Comparison of ENCODE assay signal across 9 mouse cellular contexts in the genomic region with DNA sequence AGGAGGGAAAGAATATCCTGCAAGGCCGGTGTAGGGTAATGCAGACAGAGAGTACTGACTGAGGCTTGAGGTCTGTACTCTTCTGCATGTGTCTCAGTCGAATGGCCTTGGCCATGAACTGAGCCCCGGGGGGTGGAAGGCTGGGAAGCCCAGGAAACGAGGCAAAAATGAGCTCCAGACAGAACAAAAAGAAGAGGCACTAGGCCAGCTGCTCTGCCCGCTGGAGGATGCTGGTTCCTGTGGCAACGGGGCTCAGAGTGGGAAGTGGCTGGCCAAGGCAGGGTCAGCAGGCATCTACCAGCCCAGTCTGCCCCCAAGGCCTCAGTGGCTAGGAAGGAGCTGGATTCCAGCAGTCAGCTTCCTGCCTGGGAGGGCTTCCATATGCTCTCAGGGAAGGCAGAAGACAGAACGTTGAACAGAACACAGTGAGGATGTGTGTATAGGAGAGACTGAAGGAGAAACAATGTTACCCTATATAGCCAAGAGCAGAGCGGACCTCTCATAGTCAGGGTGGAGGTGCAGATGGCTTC.
A peak's percentile ranks its signal among the peaks of the same experiment; 100 is the strongest.
DNase-seq lines count a peak whose midpoint lies in the region; ATAC-seq lines count a peak whose summit lies in the region.
"Had no signal": no experiment of that assay in that cellular context is flagged by ENCODE, and none has a peak within 500 bp of the region (broad histone marks: within the 10 kb centered on the region; RNA-seq: fewer than 3 reads in every experiment).

No protein-coding gene starts in this region.

- no peaks in the 10 kb centered on the region for H3K27me3 ChIP-seq in kidney, embryonic 16.5 days (ENCODE audit: insufficient read depth, low read length)
- no peaks in the 10 kb centered on the region for H3K27me3 ChIP-seq in embryonic facial prominence, embryonic 13.5 days
- H3K27me3 ChIP-seq in midbrain, embryonic 13.5 days = no peaks in the 10 kb centered on the region
- H3K27me3 ChIP-seq: liver, embryonic 15.5 days had no signal

- no peaks in the 10 kb centered on the region for H3K9me3 ChIP-seq in kidney, embryonic 16.5 days (ENCODE audit: low read length)
- H3K9me3 ChIP-seq in embryonic facial prominence, embryonic 13.5 days = no peaks in the 10 kb centered on the region
- H3K9me3 ChIP-seq in midbrain, embryonic 13.5 days = no peaks in the 10 kb centered on the region
- H3K9me3 ChIP-seq: liver, embryonic 15.5 days had no signal

- H3K36me3 ChIP-seq in kidney, embryonic 16.5 days (ENCODE audit: insufficient read depth, low read length) = peaks cover 6% of the 10 kb centered on the region; the same call in 1 of the 2 replicates
- peaks cover 22% of the 10 kb centered on the region for H3K36me3 ChIP-seq in embryonic facial prominence, embryonic 13.5 days
- peaks cover 45% of the 10 kb centered on the region for H3K36me3 ChIP-seq in midbrain, embryonic 13.5 days
- H3K36me3 ChIP-seq: liver, embryonic 15.5 days had no signal

- no peak overlapping the region for H3K4me2 ChIP-seq in kidney, embryonic 16.5 days (replicated peaks; ENCODE audit: low read depth, low read length)
- H3K4me2 ChIP-seq in embryonic facial prominence, embryonic 13.5 days = no peak overlapping the region
- H3K4me2 ChIP-seq in midbrain, embryonic 13.5 days (replicated peaks) = no peak overlapping the region
- H3K4me2 ChIP-seq: liver, embryonic 15.5 days had no signal

- no peak overlapping the region for H3K9ac ChIP-seq in kidney, embryonic 16.5 days (replicated peaks; ENCODE audit: low read length)
- no peak overlapping the region for H3K9ac ChIP-seq in embryonic facial prominence, embryonic 13.5 days
- H3K9ac ChIP-seq in midbrain, embryonic 13.5 days (replicated peaks) = peak overlapping the region; percentile 40; the same call in 1 of the 2 replicates
- H3K9ac ChIP-seq: liver, embryonic 15.5 days had no signal

- no peak for ATAC-seq in kidney, embryonic 16.5 days (ENCODE audit: low FRiP score, low TSS enrichment)
- ATAC-seq in embryonic facial prominence, embryonic 13.5 days (ENCODE audit: insufficient number of reproducible peaks, insufficient read depth, low FRiP score, low TSS enrichment, low read depth) = no peak
- peak; percentile 63; the same call in 1 of the 2 replicates for ATAC-seq in midbrain, embryonic 13.5 days

- WGBS in kidney, embryonic 16.5 days = 46% methylated on average over 8 of the region's 8 CpGs
- WGBS in embryonic facial prominence, embryonic 13.5 days = 41% methylated on average over 8 of the region's 8 CpGs
- WGBS in midbrain, embryonic 13.5 days = 46% methylated on average over 8 of the region's 8 CpGs

- DNase-seq in kidney, postnatal 25 days = no peak
- peak; percentile 35 to 49 for DNase-seq in kidney, postnatal 4 days
- DNase-seq in testis, postnatal 10 days (ENCODE audit: low spot score) = peak; percentile 62
- DNase-seq in T-cell, adult 2 months (ENCODE audit: low spot score) = no peak
- DNase-seq in embryo, embryonic 10.5 days (ENCODE audit: low spot score) = no peak

- H3K4me3 ChIP-seq in kidney, embryonic 16.5 days (ENCODE audit: low read length) = no peak overlapping the region
- H3K4me3 ChIP-seq in embryonic facial prominence, embryonic 13.5 days = no peak overlapping the region
- no peak overlapping the region for H3K4me3 ChIP-seq in midbrain, embryonic 13.5 days (replicated peaks)
- H3K4me3 ChIP-seq: liver, embryonic 15.5 days had no signal

- H3K4me1 ChIP-seq in kidney, embryonic 16.5 days (ENCODE audit: insufficient read depth, low read length) = peaks cover 12% of the 10 kb centered on the region
- peaks cover 15% of the 10 kb centered on the region for H3K4me1 ChIP-seq in embryonic facial prominence, embryonic 13.5 days
- peaks cover 16% of the 10 kb centered on the region for H3K4me1 ChIP-seq in midbrain, embryonic 13.5 days (replicated peaks)
- H3K4me1 ChIP-seq: liver, embryonic 15.5 days had no signal

- H3K27ac ChIP-seq in kidney, embryonic 16.5 days (ENCODE audit: low read length) = peak overlapping the region; percentile 21; the same call in 1 of the 2 replicates
- H3K27ac ChIP-seq in embryonic facial prominence, embryonic 13.5 days = peak overlapping the region; percentile 72
- H3K27ac ChIP-seq in midbrain, embryonic 13.5 days = peak overlapping the region; percentile 64
- H3K27ac ChIP-seq: liver, embryonic 15.5 days had no signal

Comparison
In these comparisons a context has a peak if more than half of its experiments do, and no peak if none do; other contexts are left out.
1. DNase-seq: peak in kidney, postnatal 4 days (2 of 2) and testis, postnatal 10 days (single experiment); none in kidney, postnatal 25 days (0 of 2), T-cell, adult 2 months (single experiment) and embryo, embryonic 10.5 days (single experiment).
2. H3K27ac ChIP-seq: peak in every context shown above with its lines; median percentile 72 in embryonic facial prominence, embryonic 13.5 days; 64 in midbrain, embryonic 13.5 days; 21 in kidney, embryonic 16.5 days.